Mouse (Mus musculus): Measurements from ENCODE around the gene Gm37240.

DNA sequence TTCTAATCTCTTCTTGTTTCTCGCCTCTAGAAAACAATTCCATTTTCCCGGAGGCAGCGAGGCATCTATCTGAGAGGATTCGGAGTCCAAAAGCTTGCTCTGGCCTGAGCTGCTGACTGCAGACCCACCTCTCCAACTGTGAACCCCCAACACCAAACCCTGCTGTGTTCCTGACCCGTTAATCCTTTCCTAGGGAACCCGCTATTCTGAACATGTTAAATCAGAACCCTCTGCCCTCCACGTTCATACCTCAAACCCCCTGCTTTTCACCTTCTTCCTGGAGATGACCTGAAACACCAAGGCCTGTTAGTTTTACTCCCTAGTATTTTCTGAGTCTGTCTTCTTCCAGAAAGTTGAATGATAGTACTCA, 1271.5 kb downstream of the Gm37240 start:
- no peak for TF ChIP-seq CTCF (IDR thresholded peaks at IDR 0.05; ENCODE audit: low read depth, low read length)
- no peak for TF ChIP-seq POLR2A (IDR thresholded peaks at IDR 0.05; ENCODE audit: borderline replicate concordance, low read depth, low read length)

Measured in bone marrow macrophage, adult 2 months (primary cell).